Mouse (Mus musculus): ENCODE results near the gene Angptl7. TPM values are rescaled to one million over a fixed set of nuclear protein-coding genes. Genes with fewer than 3 reads are reported as not detected.

Angptl7 gene
- polyA plus RNA-seq, 1 experiment from 2014 or later, result 0.45 TPM

- WGBS (ENCODE audit: insufficient replicate concordance), result 80% methylated on average over 5 of the region's 5 CpGs
Observed at GRCm38 (mm10) chr4:148466511-148467079, 33.7 kb downstream of the Angptl7 start.

GRCm38 (mm10) chr4:148464869-148465268 lies 35.4 kb downstream of the Angptl7 start:
- Histone ChIP-seq H3K36me3 (replicated peaks) (peaks cover 94% of the 10 kb centered on the region), H3K27me3 (no peaks in the 10 kb centered on the region), H3K9ac (no peak overlapping the region), H3K9me3 (replicated peaks) (no peaks in the 10 kb centered on the region), H3K4me1 (replicated peaks) (no peaks in the 10 kb centered on the region), H3K4me3 (replicated peaks) (no peak overlapping the region), H3K4me2 (no peak overlapping the region), H3K27ac (replicated peaks) (no peak overlapping the region)
- WGBS (ENCODE audit: insufficient replicate concordance), result 84% methylated on average over 12 of the region's 12 CpGs
- ATAC-seq (ENCODE audit: insufficient read depth), result no peak

More at GRCm38 (mm10) chr4:148466511-148467079, 33.7 kb downstream of the Angptl7 start:
- ATAC-seq (ENCODE audit: insufficient read depth), result no peak
- H3K4me2 ChIP-seq, result no peak overlapping the region
- no peak overlapping the region for H3K9ac ChIP-seq
- H3K27ac ChIP-seq (replicated peaks), result no peak overlapping the region
- H3K36me3 ChIP-seq (replicated peaks), result peaks cover 99% of the 10 kb centered on the region
- no peak overlapping the region for H3K4me3 ChIP-seq (replicated peaks)
- H3K9me3 ChIP-seq (replicated peaks), result no peaks in the 10 kb centered on the region
- no peaks in the 10 kb centered on the region for H3K4me1 ChIP-seq (replicated peaks)
- H3K27me3 ChIP-seq, result no peaks in the 10 kb centered on the region

GRCm38 (mm10) chr4:148464301-148464700 lies 36.0 kb downstream of the Angptl7 start:
- H3K36me3 ChIP-seq (replicated peaks), result peaks cover 94% of the 10 kb centered on the region
- no peak for ATAC-seq (ENCODE audit: insufficient read depth)
- no peaks in the 10 kb centered on the region for H3K27me3 ChIP-seq
- H3K27ac ChIP-seq (replicated peaks), result no peak overlapping the region
- no peaks in the 10 kb centered on the region for H3K4me1 ChIP-seq (replicated peaks)
- no peak overlapping the region for H3K4me3 ChIP-seq (replicated peaks)
- WGBS (ENCODE audit: insufficient replicate concordance), result 81% methylated on average over 12 of the region's 12 CpGs
- no peak overlapping the region for H3K9ac ChIP-seq
- no peaks in the 10 kb centered on the region for H3K9me3 ChIP-seq (replicated peaks)
- no peak overlapping the region for H3K4me2 ChIP-seq

GRCm38 (mm10) chr4:148463208-148463960 lies 36.9 kb downstream of the Angptl7 start:
- ATAC-seq (ENCODE audit: insufficient read depth), result no peak
- Histone ChIP-seq H3K4me1 (replicated peaks) (no peaks in the 10 kb centered on the region), H3K9ac (no peak overlapping the region), H3K4me3 (replicated peaks) (no peak overlapping the region), H3K4me2 (no peak overlapping the region), H3K36me3 (replicated peaks) (peaks cover 94% of the 10 kb centered on the region), H3K9me3 (replicated peaks) (no peaks in the 10 kb centered on the region), H3K27me3 (no peaks in the 10 kb centered on the region), H3K27ac (replicated peaks) (no peak overlapping the region)
- 78% methylated on average over 14 of the region's 14 CpGs for WGBS (ENCODE audit: insufficient replicate concordance)

- Histone ChIP-seq H3K4me2 (no peak overlapping the region), H3K27me3 (no peaks in the 10 kb centered on the region), H3K9ac (no peak overlapping the region), H3K4me1 (replicated peaks) (no peaks in the 10 kb centered on the region), H3K9me3 (replicated peaks) (no peaks in the 10 kb centered on the region), H3K4me3 (replicated peaks) (no peak overlapping the region), H3K36me3 (replicated peaks) (peaks cover 94% of the 10 kb centered on the region), H3K27ac (replicated peaks) (no peak overlapping the region)
- no peak for ATAC-seq (ENCODE audit: insufficient read depth)
- 88% methylated on average over 13 of the region's 13 CpGs for WGBS (ENCODE audit: insufficient replicate concordance)
Observed at GRCm38 (mm10) chr4:148462717-148463116, 37.5 kb downstream of the Angptl7 start.

GRCm38 (mm10) chr4:148461772-148462171 lies 38.5 kb downstream of the Angptl7 start:
- no peaks in the 10 kb centered on the region for H3K9me3 ChIP-seq (replicated peaks)
- peaks cover 95% of the 10 kb centered on the region for H3K36me3 ChIP-seq (replicated peaks)
- ATAC-seq (ENCODE audit: insufficient read depth), result no peak
- H3K4me1 ChIP-seq (replicated peaks), result no peaks in the 10 kb centered on the region
- H3K4me2 ChIP-seq, result no peak overlapping the region
- no peak overlapping the region for H3K27ac ChIP-seq (replicated peaks)
- H3K27me3 ChIP-seq, result no peaks in the 10 kb centered on the region
- H3K9ac ChIP-seq, result no peak overlapping the region
- H3K4me3 ChIP-seq (replicated peaks), result no peak overlapping the region
- WGBS (ENCODE audit: insufficient replicate concordance), result 73% methylated on average over 4 of the region's 4 CpGs

GRCm38 (mm10) chr4:148460656-148461284 lies 39.5 kb downstream of the Angptl7 start:
- no peaks in the 10 kb centered on the region for H3K9me3 ChIP-seq (replicated peaks)
- H3K4me1 ChIP-seq (replicated peaks), result no peaks in the 10 kb centered on the region
- no peaks in the 10 kb centered on the region for H3K27me3 ChIP-seq
- no peak for ATAC-seq (ENCODE audit: insufficient read depth)
- no peak overlapping the region for H3K4me3 ChIP-seq (replicated peaks)
- H3K36me3 ChIP-seq (replicated peaks), result peaks cover 95% of the 10 kb centered on the region
- WGBS (ENCODE audit: insufficient replicate concordance), result 87% methylated on average over 12 of the region's 12 CpGs
- H3K4me2 ChIP-seq, result no peak overlapping the region
- no peak overlapping the region for H3K27ac ChIP-seq (replicated peaks)
- H3K9ac ChIP-seq, result no peak overlapping the region

GRCm38 (mm10) chr4:148455477-148456025 lies 44.7 kb downstream of the Angptl7 start:
- no peak overlapping the region for H3K9ac ChIP-seq
- no peaks in the 10 kb centered on the region for H3K27me3 ChIP-seq
- peaks cover 5% of the 10 kb centered on the region; the same call in 1 of the 2 replicates for H3K4me1 ChIP-seq (replicated peaks)
- peaks cover 81% of the 10 kb centered on the region for H3K36me3 ChIP-seq (replicated peaks)
- H3K4me3 ChIP-seq (replicated peaks), result no peak overlapping the region
- no peak overlapping the region for H3K4me2 ChIP-seq
- no peaks in the 10 kb centered on the region for H3K9me3 ChIP-seq (replicated peaks)
- no peak for ATAC-seq (ENCODE audit: insufficient read depth)
- H3K27ac ChIP-seq (replicated peaks), result no peak overlapping the region
- 67% methylated on average over 5 of the region's 5 CpGs for whole genome bisulfite sequencing (ENCODE audit: insufficient replicate concordance)

- Histone ChIP-seq H3K4me3 (replicated peaks) (no peak overlapping the region), H3K36me3 (replicated peaks) (peaks cover 67% of the 10 kb centered on the region), H3K4me2 (no peak overlapping the region), H3K9ac (no peak overlapping the region), H3K27me3 (no peaks in the 10 kb centered on the region), H3K9me3 (replicated peaks) (no peaks in the 10 kb centered on the region), H3K27ac (replicated peaks) (no peak overlapping the region), H3K4me1 (replicated peaks) (peaks cover 20% of the 10 kb centered on the region)
- 86% methylated on average over 11 of the region's 11 CpGs for WGBS (ENCODE audit: insufficient replicate concordance)
- ATAC-seq (ENCODE audit: insufficient read depth), result no peak
Observed at GRCm38 (mm10) chr4:148453707-148454106, 46.6 kb downstream of the Angptl7 start.

- H3K4me1 ChIP-seq (replicated peaks), result peaks cover 45% of the 10 kb centered on the region
- H3K27ac ChIP-seq (replicated peaks), result peak overlapping the region; percentile 71
- peak overlapping the region; percentile 92 for H3K4me3 ChIP-seq (replicated peaks)
- ATAC-seq (ENCODE audit: insufficient read depth), result peak; percentile 23
- no peaks in the 10 kb centered on the region for H3K9me3 ChIP-seq (replicated peaks)
- H3K27me3 ChIP-seq, result no peaks in the 10 kb centered on the region
- WGBS (ENCODE audit: insufficient replicate concordance), result under 1% methylated on average over 15 of the region's 15 CpGs
- H3K9ac ChIP-seq, result peak overlapping the region; percentile 94
- peak overlapping the region; percentile 86 for H3K4me2 ChIP-seq
- peaks cover 18% of the 10 kb centered on the region for H3K36me3 ChIP-seq (replicated peaks)
Observed at GRCm38 (mm10) chr4:148448853-148449245, 51.4 kb downstream of the Angptl7 start.

GRCm38 (mm10) chr4:148448179-148448852 lies 51.9 kb downstream of the Angptl7 start, which contains the start of gene Mtor:
Gene Mtor (plus strand): TSS chr4:148448611.
- ATAC-seq (ENCODE audit: insufficient read depth), result peak; percentile 90
- Histone ChIP-seq H3K4me1 (replicated peaks) (peaks cover 50% of the 10 kb centered on the region), H3K4me3 (replicated peaks) (peak within 1 kb of the TSS; percentile 92), H3K27ac (replicated peaks) (peak within 1 kb of the TSS; percentile 76), H3K9me3 (replicated peaks) (no peaks in the 10 kb centered on the region), H3K9ac (peak within 1 kb of the TSS; percentile 94), H3K36me3 (replicated peaks) (peaks cover 13% of the 10 kb centered on the region), H3K4me2 (peak within 1 kb of the TSS; percentile 86), H3K27me3 (no peaks in the 10 kb centered on the region)
- WGBS (ENCODE audit: insufficient replicate concordance), result 0% methylated on average over 56 of the region's 56 CpGs
